Mouse (Mus musculus) mesoderm, embryonic 11.5 days (tissue): ENCODE measurements at regions not wholly inside any gene's neighbourhood (a gene's known extent, or its start where the extent isn't known, plus 50 kb on each side); places are given as distances from the start of the nearest gene placed in this dataset.

Source experiments
- DNase-seq: peaks from one replicate; pipeline ENCODE4 v3.0.0-alpha.2; 2012; ENCODE audit warnings: low read depth, low spot score

DNA sequence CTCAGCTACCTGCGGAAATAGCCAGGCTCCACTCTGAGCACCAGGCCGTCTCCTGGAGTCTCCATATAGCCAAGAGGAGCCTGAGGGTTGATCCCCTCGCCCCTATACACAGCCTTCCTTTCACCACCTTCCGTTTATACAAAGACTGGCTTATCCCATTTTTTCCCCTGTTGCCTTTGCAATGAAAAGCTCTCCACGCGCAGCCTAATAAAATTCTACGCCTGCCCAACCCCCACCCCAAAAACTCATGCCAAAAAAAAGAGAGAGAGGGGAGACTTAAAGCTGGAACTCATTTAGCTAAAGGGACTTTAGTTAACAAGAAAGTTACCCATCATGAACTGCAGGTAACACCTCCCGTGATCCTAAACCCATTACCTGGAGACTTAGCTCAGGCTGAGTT is 762.5 kb downstream of the Kcnj2 start:
- DNase-seq = no peak

DNA sequence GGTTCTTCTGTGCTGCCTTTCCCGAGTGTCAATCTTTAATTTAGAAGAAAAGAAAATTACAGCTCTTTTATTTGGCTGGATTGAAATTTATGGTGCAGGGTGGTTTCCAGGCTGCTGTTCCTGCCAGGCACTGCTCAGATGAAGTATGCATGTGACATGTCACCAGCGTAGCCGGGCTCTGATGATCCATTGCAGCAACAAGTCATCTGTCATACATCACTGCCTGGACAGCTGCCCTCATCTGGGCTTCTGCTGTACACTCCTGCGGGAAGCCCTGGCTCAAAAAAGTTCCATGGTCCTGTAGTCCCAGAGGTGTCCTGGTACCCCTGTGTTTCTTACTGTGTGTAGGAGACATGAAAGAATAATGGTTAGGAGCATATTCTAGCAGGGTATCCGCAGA is 773.0 kb downstream of the Kcnj2 start:
- DNase-seq = peak; percentile 10

DNA sequence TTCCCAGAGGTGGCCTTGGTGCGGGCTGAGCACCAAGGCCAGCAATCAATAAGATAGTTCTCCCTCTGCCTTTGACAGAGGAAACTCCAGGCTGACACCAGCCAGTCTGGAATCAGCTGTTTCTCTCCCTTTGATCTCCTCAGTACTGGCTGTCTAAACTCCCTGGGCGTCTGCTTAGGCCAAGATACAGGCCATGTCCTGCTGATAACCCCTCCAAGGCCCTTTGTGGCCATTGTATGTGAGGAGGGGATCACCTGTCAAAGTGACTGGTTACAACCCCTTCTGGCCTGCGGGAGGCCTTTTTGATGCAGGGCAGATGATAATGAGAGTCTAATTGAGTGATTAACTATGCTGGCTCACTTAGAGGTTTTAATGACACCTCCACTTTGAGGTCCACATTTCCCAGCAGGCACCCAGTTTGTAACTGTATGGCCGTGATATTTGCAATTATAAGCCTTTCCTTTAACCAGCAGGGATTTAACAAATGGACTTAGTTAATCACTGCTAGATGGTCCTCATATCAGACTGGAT is 777.8 kb downstream of the Kcnj2 start:
- peak; percentile 55 for DNase-seq

DNA sequence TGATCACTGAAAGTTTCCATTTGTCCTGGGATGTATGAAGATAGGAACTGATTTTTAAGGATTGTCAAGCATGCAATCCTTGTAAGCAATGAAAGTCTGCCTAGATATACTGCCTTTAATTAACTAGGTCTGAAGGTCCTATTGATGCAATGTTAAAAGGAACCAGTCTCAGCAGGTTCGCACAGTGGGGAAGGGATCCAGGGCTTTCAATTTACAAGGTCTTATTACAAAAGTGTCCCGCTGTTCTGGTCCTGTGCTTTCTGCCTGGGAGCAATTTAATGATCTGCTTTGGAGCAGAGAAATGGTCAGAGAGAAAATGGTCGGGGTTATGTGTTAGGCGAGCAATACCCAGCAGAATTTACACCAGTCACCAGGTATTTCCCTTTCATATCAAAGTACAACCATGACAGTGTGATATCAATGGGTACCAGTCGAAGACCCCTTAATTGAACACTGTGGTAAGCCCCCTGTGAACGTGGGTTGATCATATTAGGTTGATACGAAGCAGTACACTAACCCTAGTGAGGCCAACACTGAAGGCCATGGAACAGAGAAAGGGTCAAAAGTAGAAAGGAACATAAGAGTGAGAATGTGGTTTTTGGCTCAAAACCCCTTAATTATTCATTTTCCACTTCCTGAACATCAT is 778.5 kb downstream of the Kcnj2 start:
- DNase-seq = peak; percentile 61

DNA sequence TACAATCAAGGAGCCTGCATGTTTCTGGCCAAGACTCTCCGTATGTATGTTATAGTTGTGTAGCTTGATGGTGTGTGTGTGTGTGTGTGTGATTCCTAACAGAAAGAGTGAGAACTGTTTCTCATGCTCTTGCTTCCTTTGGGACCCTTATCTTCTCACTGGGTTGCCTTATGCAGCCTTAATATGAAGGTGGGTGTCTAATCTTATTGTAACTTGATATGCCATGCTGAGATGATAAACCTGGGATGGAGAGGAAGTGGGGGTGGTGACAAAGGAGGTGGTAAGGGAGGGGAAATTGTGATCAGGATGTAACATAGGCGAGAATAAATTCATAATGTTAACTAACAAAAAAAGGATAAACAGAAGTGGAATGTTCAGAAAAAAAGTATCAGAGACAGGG is 791.3 kb downstream of the Kcnj2 start:
- DNase-seq = no peak

DNA sequence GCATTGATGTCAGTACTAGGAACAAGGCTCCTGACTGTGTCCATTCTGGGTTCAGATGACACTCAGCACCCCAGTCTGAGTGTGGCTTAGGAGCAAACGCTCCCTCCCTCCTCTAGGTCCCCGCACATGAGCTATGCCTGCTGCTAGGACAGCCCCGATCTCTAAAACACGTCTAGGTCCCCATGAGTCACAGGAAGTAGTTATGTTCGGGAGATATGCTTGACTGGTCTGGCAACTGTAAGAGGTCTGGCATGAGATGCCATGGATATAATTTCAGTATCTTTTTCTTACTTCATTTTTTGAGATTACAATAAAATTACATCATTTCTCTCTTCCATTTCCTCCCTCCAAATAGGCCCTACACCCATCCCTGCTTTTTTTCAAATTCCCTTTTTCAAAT is 792.1 kb downstream of the Kcnj2 start:
- DNase-seq = no peak

DNA sequence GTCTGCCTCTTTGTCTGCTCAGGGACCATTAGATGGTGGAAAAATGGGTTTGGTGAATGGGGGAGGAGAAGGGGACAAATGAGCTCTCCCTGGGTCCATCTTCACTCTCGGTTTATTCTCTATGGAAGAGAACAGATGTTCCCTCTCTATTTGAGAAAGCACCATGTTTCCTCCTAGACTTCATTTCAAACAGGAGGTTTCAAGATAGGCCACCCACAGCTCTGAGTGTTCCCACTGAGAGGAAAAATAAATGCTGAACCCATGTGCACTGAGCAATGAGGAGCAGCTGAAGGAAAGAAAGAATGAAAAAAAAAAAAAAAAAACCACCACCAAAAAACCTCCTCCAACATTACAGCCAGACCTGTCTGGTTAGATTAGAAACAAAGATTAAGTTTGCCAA is 799.2 kb downstream of the Kcnj2 start:
- peak; percentile 50 for DNase-seq

DNA sequence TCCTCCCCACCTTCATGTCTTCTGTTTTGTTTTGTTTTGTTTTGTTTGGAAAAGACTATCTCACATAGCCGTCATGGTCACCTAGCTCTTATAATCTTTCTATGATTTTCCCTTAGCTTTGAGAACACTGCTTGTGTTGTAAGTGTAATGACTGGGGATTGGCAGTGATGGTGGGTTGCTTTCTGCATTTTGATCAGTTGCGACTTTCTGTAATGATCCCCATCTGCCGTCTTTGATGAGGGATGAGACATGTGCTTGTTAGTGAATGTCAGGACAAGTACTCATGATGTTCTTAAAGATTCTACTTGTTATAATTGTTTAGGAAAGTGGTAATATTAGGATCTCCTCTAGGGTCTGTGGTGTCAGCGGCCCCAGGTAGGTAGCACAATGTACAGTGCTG is 809.4 kb downstream of the Kcnj2 start:
- no peak for DNase-seq

DNA sequence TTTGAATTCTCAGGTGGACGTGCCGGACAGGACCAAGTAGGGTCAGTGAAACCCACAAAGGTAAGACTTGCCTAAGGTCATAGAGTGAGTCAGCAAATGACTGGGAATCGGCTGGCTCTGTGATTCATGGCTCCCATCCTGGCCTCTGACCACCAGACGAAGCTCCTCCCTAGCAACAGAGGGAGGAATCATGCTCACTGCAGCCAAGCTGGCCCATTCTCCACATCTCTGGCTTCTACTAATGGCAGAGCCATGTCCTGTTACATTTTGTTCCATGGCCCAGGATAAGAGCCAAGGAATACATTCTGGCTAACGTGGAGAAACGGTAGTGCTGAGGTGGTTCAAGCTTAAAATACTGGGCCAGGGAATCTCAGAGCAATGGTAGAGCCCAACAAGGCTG is 814.2 kb downstream of the Kcnj2 start:
- DNase-seq = no peak

DNA sequence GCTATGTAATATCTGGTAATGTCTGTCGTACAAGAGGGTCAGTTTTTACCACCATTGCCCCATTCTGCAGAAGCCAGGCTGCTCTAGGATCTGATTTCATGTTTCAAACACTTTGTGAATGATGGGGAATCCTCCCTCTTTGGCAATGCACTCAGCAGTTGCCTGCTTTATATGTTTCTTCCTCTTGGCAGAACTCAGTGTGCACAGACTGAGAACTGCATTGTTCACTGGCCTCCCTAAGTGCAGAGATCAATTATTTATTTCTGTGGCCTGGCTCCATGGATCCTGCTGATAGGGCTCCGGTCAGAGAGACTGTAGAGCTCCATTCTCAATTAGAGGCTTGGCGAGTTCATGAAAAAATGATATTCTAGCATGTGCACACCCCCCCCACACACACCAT is 824.1 kb downstream of the Kcnj2 start:
- no peak for DNase-seq

DNA sequence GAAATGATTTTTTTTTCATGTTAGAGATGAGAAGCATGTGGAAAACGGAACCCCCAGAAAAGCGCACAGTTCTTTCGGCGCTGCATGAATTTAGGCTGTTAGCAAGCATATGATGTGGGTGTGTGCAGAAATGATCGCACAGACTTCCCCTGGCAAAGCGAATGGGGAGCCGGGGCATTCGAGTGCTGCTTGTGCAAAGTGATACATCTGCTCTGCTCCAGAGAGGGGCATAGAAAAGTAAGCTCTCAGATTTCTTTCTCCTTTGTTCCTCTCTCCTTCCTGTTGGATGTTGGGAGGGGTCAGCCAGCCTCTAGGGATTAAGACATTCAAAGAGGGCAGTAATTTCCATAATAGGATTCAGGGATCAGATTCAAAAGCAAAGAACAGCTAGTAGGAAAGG is 827.9 kb downstream of the Kcnj2 start:
- peak; percentile 44 for DNase-seq

DNA sequence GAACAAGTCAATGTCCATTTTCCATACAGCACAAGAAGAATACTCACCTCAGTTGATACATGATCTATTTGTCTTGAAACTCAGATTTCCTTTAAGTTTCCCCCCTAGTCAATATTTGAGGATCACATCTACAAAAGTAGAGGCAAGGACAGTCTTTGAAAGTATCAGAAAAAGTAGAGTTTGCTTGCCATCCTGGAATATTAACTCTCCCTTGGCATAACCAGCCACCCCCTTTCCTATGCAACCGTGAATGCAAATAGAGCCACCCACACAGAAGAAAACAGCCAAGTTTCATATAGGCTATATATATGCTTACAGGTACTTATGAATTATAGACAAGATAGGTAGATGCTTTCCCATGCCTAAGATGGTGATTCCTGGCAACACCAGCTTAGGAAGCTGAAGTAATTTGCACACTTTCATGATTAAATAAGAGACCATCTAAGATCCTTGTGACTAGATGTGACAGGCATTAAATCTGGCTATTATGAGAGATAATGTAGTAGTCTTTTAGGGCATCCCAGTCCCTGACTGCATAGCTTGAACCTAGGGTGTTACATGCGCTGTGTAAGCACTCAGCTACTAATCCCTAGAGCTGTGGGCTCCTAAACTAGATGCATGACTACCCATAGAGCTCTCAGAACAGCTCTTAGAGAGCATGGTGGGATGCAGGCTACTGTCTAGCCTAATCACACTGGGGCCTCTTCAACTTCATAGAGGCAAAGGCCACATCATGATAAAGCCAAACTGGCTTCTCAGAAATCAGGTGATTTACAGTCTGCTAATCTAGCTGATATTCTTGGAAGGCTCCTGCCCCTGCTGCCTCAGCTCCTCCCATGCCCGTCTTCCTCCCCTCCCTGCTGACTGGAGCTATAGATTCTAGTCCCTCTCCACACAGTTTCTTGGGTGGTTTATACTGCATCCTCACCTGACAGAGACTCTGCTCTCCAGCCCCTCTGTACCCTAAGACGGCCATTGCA is 829.5 kb downstream of the Kcnj2 start:
- no peak for DNase-seq

DNA sequence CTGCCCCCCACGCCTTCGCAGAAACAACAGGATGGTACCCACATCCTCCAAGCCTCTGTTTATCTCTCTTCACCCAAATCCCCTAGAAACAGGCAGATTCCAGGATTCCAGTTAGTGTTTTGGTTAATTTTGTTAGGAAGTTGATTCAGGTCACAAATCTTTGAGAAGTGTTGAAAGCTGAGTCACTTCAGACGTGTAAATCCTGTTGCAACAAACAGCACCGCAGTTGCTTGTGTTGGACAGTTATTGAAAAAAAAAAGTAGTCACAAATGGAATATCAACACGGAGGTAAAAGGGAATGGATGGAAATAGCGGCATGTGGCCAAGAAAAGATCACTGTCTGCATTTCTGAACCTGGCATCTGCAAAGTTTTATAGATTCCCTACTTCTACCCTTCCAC is 831.0 kb downstream of the Kcnj2 start:
- no peak for DNase-seq

DNA sequence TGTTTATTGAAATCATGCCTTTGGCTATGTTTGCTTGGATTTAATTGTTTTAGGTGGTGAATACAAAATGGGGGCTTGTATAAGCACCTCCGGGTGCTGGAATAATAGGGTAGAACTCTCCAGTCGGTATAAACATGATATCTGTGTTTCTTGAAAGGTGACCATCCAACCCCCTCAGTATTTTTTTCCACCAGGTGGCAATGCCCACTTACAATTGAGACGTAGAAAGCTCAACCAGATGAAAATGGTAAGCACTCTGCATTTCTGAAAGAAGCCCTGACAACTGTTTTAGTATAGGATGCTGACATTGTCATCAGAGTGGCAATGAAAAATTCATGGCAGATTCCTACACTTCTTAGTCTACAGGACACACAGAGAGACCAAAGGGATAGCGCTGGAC is 838.1 kb downstream of the Kcnj2 start:
- no peak for DNase-seq

DNA sequence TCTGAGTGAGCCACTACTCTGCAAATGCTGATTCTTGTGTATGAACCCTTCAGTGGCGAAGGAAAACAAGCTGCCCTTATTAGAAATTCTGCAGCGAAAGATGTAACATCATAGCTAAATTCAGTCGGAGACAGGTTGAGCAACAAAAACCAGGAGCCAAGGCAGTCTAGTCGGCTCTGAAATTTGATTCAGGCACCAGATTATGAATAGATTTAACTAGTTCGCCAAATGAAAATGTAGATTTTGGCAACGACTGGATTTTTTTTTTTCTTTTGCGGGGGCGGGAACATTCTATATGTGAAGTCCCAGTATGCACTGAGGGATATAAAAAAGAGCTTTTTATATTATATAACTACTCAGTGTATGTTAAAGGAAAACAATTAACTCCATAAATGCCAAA is 847.9 kb downstream of the Kcnj2 start:
- no peak for DNase-seq

DNA sequence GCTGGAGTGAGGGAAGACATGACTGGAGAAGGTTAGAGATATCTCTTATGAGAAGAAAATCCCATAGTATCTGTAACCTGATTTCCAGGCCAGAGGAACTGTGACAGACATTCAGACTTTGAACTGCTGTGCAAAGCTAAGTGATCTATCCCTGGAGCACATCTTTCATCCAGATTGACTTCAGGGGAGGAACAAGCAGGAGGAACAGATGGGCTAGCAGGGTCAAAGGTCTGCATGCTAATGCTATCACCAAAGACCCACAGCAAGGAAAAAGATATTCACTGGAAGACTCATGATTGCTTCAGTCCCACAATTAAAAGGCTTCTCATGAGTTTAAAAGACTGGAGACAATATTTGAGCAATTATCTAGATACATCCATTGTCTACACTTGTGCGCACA is 855.7 kb upstream of the Sox9 start:
- peak; percentile 57 for DNase-seq

DNA sequence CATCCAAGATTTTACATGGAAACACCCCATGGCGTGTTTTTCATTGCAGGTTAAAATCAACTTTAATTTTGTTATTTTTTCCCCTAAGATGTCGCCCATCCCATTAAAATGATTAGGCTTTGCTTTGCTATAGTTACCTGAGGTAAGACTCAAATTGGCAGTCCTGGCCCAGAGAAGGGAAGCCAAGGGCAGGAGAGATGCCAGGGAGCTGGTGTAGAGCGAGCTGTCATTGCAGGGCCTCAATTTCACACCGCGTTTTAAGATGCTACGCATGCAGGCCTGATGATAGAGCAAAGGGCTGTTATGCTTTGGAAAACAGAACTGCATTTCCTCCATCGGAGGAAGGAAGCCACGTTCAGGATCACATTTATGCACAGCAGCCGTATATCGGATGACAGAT is 852.7 kb upstream of the Sox9 start:
- no peak for DNase-seq

DNA sequence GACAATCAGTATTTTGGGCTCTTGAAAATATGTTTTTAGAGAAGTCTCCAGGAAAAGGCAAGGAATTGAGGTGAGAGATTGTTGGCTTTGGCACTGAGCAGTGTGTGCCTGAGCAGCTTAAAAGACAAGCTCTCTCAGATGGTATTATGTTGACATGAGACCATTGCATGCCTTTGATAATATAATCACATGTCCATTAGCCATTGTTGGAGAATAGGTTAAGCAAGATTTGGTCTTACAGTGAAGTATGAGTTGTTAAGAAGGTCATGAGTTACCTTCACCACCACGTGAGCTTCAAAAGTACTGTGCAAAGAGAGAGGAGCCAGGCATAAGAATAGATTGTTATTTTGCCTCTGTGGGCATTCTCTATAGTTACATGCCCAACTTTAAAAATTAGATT is 850.0 kb upstream of the Sox9 start:
- no peak for DNase-seq

DNA sequence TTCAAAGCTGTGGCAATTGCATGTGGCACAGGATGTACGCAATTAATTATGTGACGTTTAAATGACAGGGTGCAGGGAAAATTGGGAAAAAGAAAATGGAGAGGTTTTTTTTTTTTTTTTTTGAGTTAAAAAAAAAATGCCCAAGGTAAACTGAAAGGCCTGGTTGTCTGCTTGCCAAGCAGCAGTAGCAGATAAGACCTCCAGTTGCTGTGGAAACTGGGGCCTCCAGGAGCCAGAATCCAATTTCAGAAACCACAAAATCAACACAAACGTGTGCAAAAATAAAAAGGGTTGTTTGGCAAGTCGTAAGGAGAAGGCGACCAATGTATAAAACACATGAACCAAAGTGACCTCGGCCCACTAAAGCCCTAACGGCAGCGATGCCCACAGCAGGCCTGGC is 837.7 kb upstream of the Sox9 start:
- DNase-seq = no peak

DNA sequence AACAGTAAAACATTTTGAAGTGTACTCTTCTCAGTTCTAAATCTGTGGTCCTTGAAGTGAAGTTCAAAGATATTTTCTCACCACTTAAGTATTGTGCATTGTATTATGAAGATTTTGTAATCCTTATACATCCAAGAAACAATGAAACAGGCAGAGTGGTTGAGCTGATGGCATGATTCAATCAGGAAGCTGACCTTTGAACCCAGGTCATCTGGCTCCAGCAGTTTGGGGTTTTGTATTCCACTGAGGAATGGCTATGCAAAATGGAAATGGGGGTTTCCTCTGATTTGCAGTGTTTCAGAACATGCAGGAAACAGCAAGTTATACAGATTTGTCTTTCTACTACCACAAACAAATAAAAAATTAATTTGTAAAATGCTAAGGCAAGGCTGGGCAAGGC is 836.2 kb upstream of the Sox9 start:
- peak; percentile 26 for DNase-seq

DNA sequence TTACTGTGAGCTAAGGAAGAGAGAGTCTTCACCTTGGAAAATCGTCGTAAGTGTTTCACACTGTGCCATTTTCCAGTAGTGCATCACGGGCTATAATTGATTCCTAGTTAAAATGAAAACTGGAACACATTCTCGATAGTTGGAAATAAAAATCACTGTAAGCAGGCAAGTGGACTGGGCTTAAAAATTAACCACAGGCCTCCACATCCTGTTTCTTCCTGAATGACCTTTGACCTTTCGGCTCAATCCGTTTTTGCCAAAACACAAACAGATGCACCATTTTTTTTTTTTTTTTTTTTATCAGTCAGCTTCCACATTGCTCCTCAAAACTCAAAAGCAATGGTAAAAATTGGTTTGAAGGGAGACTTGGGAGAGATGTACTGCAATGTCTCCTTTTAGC is 834.4 kb upstream of the Sox9 start:
- DNase-seq = no peak

DNA sequence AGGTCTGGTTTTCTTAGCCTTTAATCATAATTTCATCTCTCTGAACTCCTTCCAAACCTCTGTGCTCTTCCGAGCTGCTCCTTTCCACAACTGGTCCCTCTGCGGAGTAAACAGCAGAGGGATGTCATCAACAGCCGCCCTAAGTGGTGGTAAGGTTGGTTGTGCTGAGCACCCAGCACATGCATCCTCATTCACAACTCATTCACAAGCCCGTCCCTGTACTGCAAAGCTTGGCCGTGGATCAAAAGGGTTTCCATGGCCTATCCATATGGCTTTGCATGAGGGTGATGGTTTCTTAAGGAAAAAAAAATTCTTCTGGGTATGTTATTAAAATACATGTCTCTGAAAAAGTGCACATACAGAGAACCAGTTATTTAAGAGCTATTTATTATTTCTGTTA is 828.6 kb upstream of the Sox9 start:
- no peak for DNase-seq

DNA sequence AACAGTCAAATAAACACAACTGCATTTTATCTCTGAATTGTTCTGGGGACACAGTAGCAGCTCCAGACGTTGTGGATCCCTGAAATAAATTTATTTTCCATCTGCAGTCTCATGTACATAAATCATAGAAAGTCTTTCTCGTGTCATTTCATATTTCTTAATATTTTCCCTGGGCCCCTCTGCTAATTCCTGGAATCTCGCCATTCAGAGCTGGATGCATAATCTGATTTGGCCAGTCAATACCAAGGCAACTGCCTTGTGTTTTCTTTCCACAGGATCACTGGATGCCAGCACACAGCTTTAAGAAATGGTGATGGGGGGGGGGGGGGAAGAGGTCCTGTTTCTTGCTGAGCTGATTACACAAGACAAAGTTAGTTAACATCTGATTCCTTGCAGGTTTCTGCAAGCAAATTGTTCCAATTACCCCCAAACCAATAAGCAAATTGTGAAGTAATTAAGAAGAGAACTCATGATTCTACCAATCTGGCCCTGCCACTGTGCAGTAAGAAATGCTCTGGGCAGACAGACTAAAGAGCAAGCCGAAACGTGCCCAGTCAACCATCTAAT is 824.2 kb upstream of the Sox9 start:
- no peak for DNase-seq
